Mouse (Mus musculus): ENCODE data around the gene Pakap.

GRCm38 (mm10) chr4:57601458-57601835, 33.5 kb downstream of the Pakap start:
- TF ChIP-seq GATA1 (IDR thresholded peaks at IDR 0.05; ENCODE audit: borderline replicate concordance, low read length) (no peak), FLI1 (IDR thresholded peaks at IDR 0.05; ENCODE audit: low read length) (no peak)

Data from megakaryocyte, embryonic 14.5 days (primary cell).